Mouse (Mus musculus) adipocyte (in vitro differentiated cells): Measurements from ENCODE around the gene Btbd6.

Experiments
- DNase-seq: peaks from one replicate; pipeline ENCODE4 v3.0.0-alpha.2; 2016; ENCODE audit warnings: low spot score

The Btbd6 gene

GRCm38 (mm10) chr12:113011702-113012360, 35.5 kb downstream of the Btbd6 start:
- peak; percentile 33 for DNase-seq

GRCm38 (mm10) chr12:113012443-113012842, 36.2 kb downstream of the Btbd6 start:
- DNase-seq: no peak

- DNase-seq: no peak
These were observed 36.8 kb downstream of the Btbd6 start for GRCm38 (mm10) chr12:113013021-113013491.

- peak; percentile 86 for DNase-seq
These were observed 37.6 kb downstream of the Btbd6 start, which contains the start of gene Pacs2 for GRCm38 (mm10) chr12:113013604-113014558. TSS of gene Pacs2 (plus strand) at chr12:113014508.

GRCm38 (mm10) chr12:113014561-113015556, 38.6 kb downstream of the Btbd6 start:
- DNase-seq: peak; percentile 43

GRCm38 (mm10) chr12:113015956-113016355, 39.7 kb downstream of the Btbd6 start:
- DNase-seq: no peak

- DNase-seq: no peak
These were observed 40.7 kb downstream of the Btbd6 start for GRCm38 (mm10) chr12:113016976-113017375.

GRCm38 (mm10) chr12:113017429-113017984, 41.2 kb downstream of the Btbd6 start:
- no peak for DNase-seq

- DNase-seq: no peak
These were observed 42.5 kb downstream of the Btbd6 start for GRCm38 (mm10) chr12:113018763-113019162.

GRCm38 (mm10) chr12:113021488-113021887, 45.2 kb downstream of the Btbd6 start:
- DNase-seq: no peak

GRCm38 (mm10) chr12:113023082-113023481, 46.8 kb downstream of the Btbd6 start:
- no peak for DNase-seq

GRCm38 (mm10) chr12:113026557-113026956, 50.3 kb downstream of the Btbd6 start:
- no peak for DNase-seq

GRCm38 (mm10) chr12:113027495-113027894, 51.2 kb downstream of the Btbd6 start:
- DNase-seq: no peak

- DNase-seq: no peak
These were observed 51.8 kb downstream of the Btbd6 start for GRCm38 (mm10) chr12:113028067-113028466.
